Mouse (Mus musculus) T-helper 17 cell (primary cell): ENCODE results near the gene Rnls.

Experiments
- in situ Hi-C, 2 experiments: fragments of 300-600 bp; cut with MboI, MseI; formaldehyde crosslinking; loops; 1 replicate in 1 of 2; 2 replicates in 1 of 2; pipeline ENCODE4 v1.15.1; 2025; ENCODE audit warnings: high pct_unique_total_duplicates in 2 of 2

Gene Rnls

GRCm38 (mm10) chr19:33264224-33264993 lies 127.7 kb downstream of the Rnls start:
- in situ Hi-C loops = no loop called here

GRCm38 (mm10) chr19:33262421-33262820 lies 129.7 kb downstream of the Rnls start:
- in situ Hi-C loops = no loop called here

- in situ Hi-C loops = no loop called here
These were observed 132.9 kb downstream of the Rnls start for GRCm38 (mm10) chr19:33259164-33259563.

- in situ Hi-C loops = no loop called here
These were observed 138.2 kb downstream of the Rnls start for GRCm38 (mm10) chr19:33253893-33254292.

GRCm38 (mm10) chr19:33252226-33252625 lies 139.9 kb downstream of the Rnls start:
- in situ Hi-C loops = no loop called here

GRCm38 (mm10) chr19:33244196-33244595 lies 147.9 kb downstream of the Rnls start:
- in situ Hi-C loops = loop anchor here in 1 of 2 experiments (10.0 kb wide), 1 partner anchor 111 kb away; no protein-coding TSS in a partner anchor

GRCm38 (mm10) chr19:33240386-33240785 lies 151.7 kb downstream of the Rnls start:
- in situ Hi-C loops = loop anchor here in 1 of 2 experiments (10.0 kb wide), 1 partner anchor 114 kb away; no protein-coding TSS in a partner anchor

GRCm38 (mm10) chr19:33232902-33233301 lies 159.2 kb downstream of the Rnls start:
- in situ Hi-C loops = no loop called here

- in situ Hi-C loops = no loop called here
These were observed 160.8 kb downstream of the Rnls start for GRCm38 (mm10) chr19:33231303-33231702.

GRCm38 (mm10) chr19:33227004-33227403 lies 165.1 kb downstream of the Rnls start:
- in situ Hi-C loops = loop anchor here (5.0 kb wide), 4 partner anchors 270 to 505 kb away; partner anchors contain the start of gene Pten (in 1 of the 2)

- in situ Hi-C loops = loop anchor here (5.0 kb wide), 4 partner anchors 269 to 504 kb away; partner anchors contain the start of gene Pten (in 1 of the 2)
These were observed 166.0 kb downstream of the Rnls start for GRCm38 (mm10) chr19:33225858-33226705.

- in situ Hi-C loops = loop anchor here (5.0 kb wide), 4 partner anchors 268 to 503 kb away; partner anchors contain the start of gene Pten (in 1 of the 2)
These were observed 167.1 kb downstream of the Rnls start for GRCm38 (mm10) chr19:33225002-33225376.

- in situ Hi-C loops = loop anchor here (5.0 kb wide), 5 partner anchors 102 to 502 kb away; partner anchors contain the start of gene Pten (in 1 of the 2)
These were observed 167.7 kb downstream of the Rnls start for GRCm38 (mm10) chr19:33224181-33225001.

- in situ Hi-C loops = loop anchor here in 1 of 2 experiments (5.0 kb wide), 1 partner anchor 101 kb away; no protein-coding TSS in a partner anchor
These were observed 168.3 kb downstream of the Rnls start for GRCm38 (mm10) chr19:33223766-33224165.

GRCm38 (mm10) chr19:33223276-33223675 lies 168.8 kb downstream of the Rnls start:
- in situ Hi-C loops = loop anchor here in 1 of 2 experiments (5.0 kb wide), 1 partner anchor 101 kb away; no protein-coding TSS in a partner anchor

GRCm38 (mm10) chr19:33222595-33223223 lies 169.4 kb downstream of the Rnls start:
- in situ Hi-C loops = loop anchor here in 1 of 2 experiments (5.0 kb wide), 1 partner anchor 100 kb away; no protein-coding TSS in a partner anchor

GRCm38 (mm10) chr19:33217791-33218300 lies 174.2 kb downstream of the Rnls start:
- in situ Hi-C loops = no loop called here

GRCm38 (mm10) chr19:33209709-33210108 lies 182.4 kb downstream of the Rnls start:
- in situ Hi-C loops = no loop called here

GRCm38 (mm10) chr19:33207991-33208390 lies 184.1 kb downstream of the Rnls start:
- in situ Hi-C loops = no loop called here

GRCm38 (mm10) chr19:33205389-33205788 lies 186.7 kb downstream of the Rnls start:
- in situ Hi-C loops = no loop called here
